Mouse (Mus musculus) cerebellum, postnatal 25 days (tissue): ENCODE measurements around the gene Rab5b.
"Not testable (repeated sequence)": the region's sequence is repeated elsewhere in the genome, so short reads cannot be mapped to it uniquely, and the experiment has no call there.

Experiments used
- DNase-seq, 2 experiments: peaks; one replicate each; pipeline ENCODE4 v3.0.0; 2021; ENCODE audit warnings: mixed read lengths in 2 of 2

The Rab5b gene

GRCm38 (mm10) chr10:128695992-128696807 is at the start of gene Rab5b:
Gene Rab5b (minus strand): TSS chr10:128696264.
- peak; percentile 96 to 99 for DNase-seq

GRCm38 (mm10) chr10:128744680-128745601 is 48.9 kb upstream of the Rab5b start, which contains the start of gene Dgka:
Gene Dgka (minus strand): TSS chr10:128744855.
- no peak for DNase-seq

GRCm38 (mm10) chr10:128744211-128744610 is 48.1 kb upstream of the Rab5b start:
- no peak for DNase-seq

DNA sequence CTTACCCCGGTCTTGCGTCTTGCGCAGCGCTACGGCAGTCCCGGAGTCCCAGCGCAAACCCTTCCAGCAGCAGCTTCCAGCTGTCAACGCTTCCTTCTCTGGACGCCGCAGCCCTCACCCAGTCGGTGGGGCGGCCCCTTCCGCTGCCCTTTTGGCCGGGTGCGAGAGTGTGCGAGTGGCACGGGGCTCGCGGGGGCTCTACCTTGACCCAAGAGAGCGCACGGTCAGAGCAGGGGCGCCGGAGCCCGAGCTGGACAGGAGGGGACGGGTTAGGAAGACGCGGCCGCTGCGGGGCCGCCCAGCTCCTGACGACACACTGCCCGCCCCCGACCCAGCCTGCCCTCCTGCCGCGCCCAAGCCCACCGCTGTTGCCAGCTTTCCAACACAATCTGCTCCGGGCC is 47.7 kb upstream of the Rab5b start:
- DNase-seq = peak; percentile 59 to 61

- no peak for DNase-seq
These were observed 47.2 kb upstream of the Rab5b start for GRCm38 (mm10) chr10:128743235-128743634.

- no peak for DNase-seq
These were observed 46.6 kb upstream of the Rab5b start for GRCm38 (mm10) chr10:128742616-128743015.

GRCm38 (mm10) chr10:128740296-128740695 is 44.2 kb upstream of the Rab5b start:
- no peak for DNase-seq

DNA sequence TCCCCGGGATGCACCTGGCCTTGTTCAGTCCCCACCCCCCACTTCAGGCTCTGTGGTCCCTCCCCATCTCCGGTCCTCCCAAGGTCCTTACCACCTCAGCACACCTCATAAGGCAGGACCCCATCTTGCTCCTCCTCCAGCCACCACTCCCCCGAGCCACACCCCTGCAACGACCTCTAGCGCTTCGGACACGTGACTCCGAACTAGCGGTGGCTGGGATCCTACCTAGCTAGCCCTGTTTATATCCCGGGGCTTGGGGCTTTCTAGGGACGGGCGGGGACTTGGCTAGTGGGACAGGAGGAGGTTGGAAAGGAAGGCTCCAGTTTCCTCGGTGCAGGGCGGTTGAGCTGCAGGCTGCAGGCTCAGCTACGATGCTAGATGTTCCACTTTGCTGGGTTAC is 41.4 kb upstream of the Rab5b start:
- DNase-seq = peak in 1 of 2 experiments; percentile 30

DNA sequence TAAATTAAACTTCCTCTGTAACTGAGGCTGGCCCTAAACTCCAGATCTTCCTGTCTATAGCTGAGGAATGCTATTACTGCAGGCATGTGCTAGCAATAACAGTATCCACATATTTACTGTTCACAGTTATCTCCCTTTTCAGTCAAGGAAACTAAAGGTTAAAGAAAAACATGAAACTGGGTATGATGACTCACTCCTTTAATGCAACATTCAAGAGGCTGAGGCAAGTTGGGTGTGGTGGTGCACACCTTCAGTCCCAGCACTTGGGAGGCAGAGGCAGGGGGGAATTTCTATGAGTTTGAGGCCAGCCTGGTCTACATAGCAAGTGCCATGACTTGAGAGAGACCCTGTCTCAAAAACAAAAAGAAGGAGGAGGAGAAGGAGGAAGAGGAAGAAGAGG is 35.9 kb upstream of the Rab5b start:
- DNase-seq = no peak

DNA sequence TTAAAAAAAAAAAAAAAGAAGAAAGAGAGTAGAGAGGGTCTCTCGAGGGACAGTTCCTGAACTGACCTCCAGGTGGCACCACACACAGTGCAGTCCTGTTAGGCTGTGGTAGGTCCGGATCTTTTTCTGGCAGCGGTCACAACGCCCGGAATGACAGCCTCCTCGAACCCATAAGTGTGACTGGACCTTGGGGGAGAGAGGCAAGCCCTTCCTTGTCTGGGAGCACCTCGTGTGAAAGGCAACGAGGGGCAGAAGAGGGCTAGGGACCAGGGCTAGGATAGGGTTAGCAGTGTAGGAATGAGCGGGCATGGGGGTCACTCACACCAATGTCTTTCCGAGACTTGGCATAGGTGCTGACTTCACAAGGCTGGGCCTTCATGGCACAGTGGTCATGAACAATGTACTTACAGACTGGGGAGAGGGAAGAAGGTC is 35.0 kb upstream of the Rab5b start:
- DNase-seq = peak; percentile 80 to 89

DNA sequence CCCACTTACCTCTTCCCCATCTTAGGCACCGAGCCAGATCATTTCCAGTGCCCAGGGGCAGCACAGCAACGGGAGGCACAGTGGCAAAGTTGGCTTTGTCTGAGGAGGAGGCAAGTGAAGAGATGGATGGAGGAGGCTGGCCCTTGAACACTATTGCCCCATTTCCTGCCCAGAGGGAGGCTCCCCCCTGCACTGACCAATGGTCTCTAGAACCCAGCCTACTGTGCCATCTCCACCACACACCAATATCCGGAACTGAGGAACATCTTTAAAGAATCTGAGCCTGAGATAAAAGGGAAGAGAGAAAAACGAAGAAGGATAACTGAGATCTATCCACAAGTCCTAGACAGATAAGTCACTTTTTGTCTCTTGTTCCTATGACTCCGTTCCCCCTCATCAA is 32.0 kb upstream of the Rab5b start:
- no peak for DNase-seq

DNA sequence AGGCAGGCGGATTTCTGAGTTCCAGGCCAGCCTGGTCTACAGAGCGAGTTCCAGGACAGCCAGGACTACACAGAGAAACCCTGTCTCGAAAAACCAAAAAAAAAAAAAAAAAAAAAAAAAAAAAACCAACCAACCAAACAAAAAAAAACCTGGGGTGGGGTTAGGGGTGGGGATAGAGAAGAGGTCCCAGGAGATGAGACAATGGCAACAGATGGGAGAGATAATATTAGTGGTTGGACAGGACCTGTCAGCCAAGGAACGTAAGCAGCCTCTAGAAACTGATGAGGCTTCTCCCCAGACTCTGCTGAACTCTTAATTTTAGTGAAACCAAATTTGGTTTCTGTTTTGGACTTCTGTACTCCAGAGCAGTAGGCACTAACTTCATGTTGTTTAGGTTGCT is 29.4 kb upstream of the Rab5b start:
- DNase-seq = not testable (repeated sequence)

GRCm38 (mm10) chr10:128715559-128716537 is 19.8 kb upstream of the Rab5b start:
- DNase-seq = no peak

DNA sequence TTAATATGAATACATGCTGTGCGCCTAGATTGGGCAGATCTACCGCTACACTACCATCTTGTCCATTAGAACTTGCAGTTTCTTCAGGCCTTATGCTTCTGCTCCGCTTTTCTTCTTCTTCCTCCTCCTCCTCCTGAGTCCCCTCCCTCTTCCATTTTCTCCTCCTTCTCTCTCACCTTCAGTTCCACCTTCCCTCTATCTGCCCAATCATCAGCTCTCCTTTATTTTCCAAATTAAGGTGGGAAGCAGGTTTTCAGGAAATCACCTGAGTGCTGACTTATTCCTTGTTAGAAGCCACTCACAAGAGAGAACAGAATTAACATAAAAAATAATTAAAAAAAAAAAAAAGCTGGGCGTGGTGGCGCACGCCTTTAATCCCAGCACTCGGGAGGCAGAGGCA is 15.3 kb upstream of the Rab5b start:
- not testable (repeated sequence) for DNase-seq

- peak in 1 of 2 experiments; percentile 11 for DNase-seq
These were observed 9.2 kb upstream of the Rab5b start for GRCm38 (mm10) chr10:128705317-128705693.

DNA sequence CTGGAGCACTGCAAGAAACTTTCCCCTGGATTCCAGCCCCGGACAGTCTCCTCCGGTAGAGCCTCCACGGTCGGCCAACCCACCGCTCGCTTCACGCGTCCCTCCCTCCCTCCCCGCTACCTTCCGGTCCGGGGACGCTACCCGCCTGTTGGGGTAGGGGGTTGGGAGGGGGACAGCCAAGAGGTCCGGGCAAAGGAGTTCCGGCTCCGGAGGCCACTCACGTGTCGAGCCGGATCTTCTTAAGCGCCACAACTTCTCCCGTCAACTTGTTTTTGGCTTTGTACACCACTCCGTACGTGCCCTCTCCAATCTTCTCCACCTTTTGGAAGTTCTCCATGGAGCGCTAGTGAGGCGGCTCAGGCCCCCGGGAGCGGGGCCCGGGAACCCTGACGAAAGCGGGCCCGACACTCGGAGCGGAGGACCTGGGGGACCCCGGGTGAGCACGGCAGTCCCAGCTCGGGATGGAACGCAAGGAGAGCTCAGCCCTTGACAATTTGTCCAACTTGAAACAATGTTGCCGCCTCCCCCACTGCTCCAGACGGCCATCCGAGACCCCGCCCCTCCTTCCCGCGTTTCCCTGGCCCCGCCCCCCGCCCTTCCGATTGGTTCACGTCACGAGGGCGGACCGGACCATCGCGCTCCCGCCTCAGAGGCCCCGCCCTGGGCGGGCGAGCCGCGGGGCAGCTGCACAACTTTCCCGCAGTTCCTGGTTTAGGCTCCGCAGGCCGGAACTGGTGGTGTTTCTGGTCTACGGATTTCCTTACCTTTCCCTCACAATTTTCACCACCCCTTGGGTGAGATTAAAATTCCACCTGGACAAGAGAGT is 8.6 kb upstream of the Rab5b start, which contains the start of gene Cdk2:
Gene Cdk2, minus strand, starts transcription at position 541 of the 826 bp plus-strand sequence.
- peak; percentile 86 to 95 for DNase-seq

DNA sequence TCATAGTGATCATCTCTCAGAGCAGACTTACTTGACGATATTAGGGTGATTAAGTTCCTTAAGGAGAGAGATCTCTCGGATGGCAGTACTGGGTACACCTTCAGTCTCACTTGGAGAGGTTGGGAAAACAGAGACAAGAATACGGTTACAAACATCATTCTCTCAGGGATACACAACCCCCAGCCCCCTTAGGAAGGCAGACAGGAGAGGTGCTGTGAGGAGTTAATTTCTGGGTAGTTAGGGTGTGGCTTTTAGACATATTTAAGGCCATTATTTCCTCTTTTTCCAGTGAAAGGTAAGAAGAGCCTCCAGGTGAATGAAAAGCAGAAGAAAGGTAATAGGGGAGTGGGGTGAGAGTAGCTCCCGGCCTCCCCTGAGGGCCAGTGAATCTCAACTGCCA is 7.8 kb upstream of the Rab5b start, which contains the start of gene Pmel:
Gene Pmel, plus strand, starts transcription at position 301 of the 400 bp plus-strand sequence.
- DNase-seq = no peak

GRCm38 (mm10) chr10:128702328-128703007 is 6.4 kb upstream of the Rab5b start:
- no peak for DNase-seq

DNA sequence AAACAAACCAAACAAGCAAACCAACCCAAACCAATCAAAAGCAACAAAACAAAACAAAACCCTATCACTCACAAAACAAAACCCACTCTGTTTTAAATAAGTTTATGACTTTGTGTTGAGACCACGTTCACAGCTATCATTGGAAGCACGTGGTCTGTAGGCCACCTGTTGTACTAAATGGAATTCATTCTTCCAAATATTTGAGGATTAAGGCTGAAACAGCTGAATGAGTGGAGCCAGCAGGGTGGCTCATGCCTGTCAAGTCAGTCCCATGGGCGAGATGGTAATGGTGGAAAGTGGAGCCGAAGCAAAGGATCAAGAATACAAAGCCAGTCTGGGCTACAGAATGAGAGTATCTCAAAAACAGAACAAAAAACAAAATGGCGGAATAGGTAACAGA is 4.6 kb upstream of the Rab5b start:
- DNase-seq = no peak

- DNase-seq = no peak
These were observed 3.5 kb upstream of the Rab5b start for GRCm38 (mm10) chr10:128699611-128700010.

- DNase-seq = no peak
These were observed 2.9 kb upstream of the Rab5b start for GRCm38 (mm10) chr10:128699006-128699405.
